Mouse (Mus musculus) lung, adult 2 months (tissue): ENCODE measurements around the gene Nudt19.

Experiments
- CTCF ChIP-seq: fragments of 200-500 bp; IDR thresholded peaks from 2 replicates; pipeline ENCODE4 v1.5.1; 2011; ENCODE audit warnings: mild to moderate bottlenecking, low read length, control low read depth; ENCODE audit not compliant: insufficient read depth
- POLR2A ChIP-seq: fragments of 200-500 bp; IDR thresholded peaks from 2 replicates; pipeline ENCODE4 v1.6.1; 2011; ENCODE audit warnings: low read depth, mild to moderate bottlenecking, control low read depth, low read length, borderline replicate concordance; ENCODE audit errors: extremely low read depth

DNA sequence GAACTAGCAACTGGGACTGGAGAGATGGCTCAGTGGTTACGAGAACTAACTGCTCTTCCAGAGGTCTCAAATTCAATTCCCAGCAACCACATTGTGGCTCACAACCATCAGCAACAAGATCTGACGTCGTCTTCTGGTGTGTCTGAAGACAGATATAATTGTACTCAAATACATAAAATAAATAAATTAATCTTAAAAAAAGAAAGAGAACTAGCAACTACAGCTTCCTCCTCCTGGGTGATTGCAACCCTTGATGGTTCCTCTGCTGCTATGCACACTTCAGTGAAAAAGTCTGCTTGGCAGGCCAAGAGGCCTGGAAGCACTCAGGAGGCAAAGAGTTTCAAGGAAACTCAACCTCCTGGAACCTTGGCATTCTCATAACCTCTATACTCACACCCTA is 26.1 kb downstream of the Nudt19 start:
- no peak for TF ChIP-seq CTCF
- TF ChIP-seq POLR2A = no peak
